Mouse (Mus musculus): ENCODE data around the gene Ldha. TPM values are rescaled to one million over a fixed set of nuclear protein-coding genes. Genes with fewer than 3 reads are reported as not detected.
A peak's percentile ranks its signal among the peaks of the same experiment; 100 is the strongest.

Ldha gene
- polyA plus RNA-seq, 1 experiment from 2014 or later = 2,723 TPM

DNA sequence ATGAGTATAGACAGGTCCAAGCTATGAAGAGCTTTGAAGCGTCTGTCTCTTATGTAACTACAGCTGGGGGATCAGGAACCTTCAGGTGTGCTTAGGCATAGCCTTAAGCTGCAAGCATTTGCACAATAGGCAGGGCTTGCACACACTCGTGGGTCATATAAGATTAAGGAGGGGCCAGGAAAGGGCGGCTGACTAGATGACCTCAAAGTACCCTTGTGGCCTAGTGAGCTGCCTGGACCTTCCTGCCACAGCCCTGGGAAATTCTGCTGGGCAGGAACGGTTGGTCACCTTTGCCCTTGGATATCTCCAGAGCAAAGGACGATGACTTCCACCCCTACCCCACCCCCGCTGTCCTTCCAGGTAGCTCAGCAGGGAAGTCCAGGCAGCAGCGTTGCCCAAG lies 1.8 kb upstream of the Ldha start:
- H3K4me3 ChIP-seq = no peak overlapping the region
- H3K27me3 ChIP-seq (replicated peaks) = 0 out of 2 replicates have a peak, but pooled peaks cover 6% of the 10 kb centered on the region
- H3K36me3 ChIP-seq = no peaks in the 10 kb centered on the region
- no peak overlapping the region for H3K9ac ChIP-seq
- H3K27ac ChIP-seq (replicated peaks) = peak overlapping the region; percentile 85; the same call in 1 of the 2 replicates
- no peaks in the 10 kb centered on the region for H3K9me3 ChIP-seq
- H3K4me1 ChIP-seq = peaks cover 39% of the 10 kb centered on the region
- peak overlapping the region; percentile 48; the same call in 1 of the 2 replicates for H3K4me2 ChIP-seq
- WGBS = 27% methylated on average over 7 of the region's 7 CpGs
- ATAC-seq (ENCODE audit: extremely low read depth, insufficient number of reproducible peaks, low FRiP score, low TSS enrichment) = no peak

DNA sequence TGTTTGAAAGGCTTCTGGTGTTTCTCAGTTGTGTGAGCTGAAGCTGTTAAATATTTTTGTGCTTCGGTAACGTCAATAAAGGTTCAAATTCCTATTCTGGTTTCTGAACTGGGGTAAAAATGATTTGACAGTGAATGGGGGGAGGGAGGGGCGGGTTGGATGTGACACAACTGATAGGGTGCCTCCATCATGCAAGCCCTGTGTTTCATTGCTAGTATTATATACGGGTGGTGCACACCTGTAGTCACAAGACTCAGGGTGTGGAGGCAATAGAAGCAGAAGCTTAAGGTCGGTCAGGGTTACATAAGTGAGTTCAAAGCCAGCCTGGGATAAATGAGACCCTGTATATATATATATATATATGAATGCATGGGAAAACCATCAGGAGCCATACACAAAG lies 1.4 kb upstream of the Ldha start:
- Histone ChIP-seq H3K9me3 (no peaks in the 10 kb centered on the region), H3K9ac (no peak overlapping the region), H3K27ac (replicated peaks) (0 out of 2 replicates have a peak overlapping the region, but pooled peaks have one; percentile 85), H3K27me3 (replicated peaks) (0 out of 2 replicates have a peak, but pooled peaks cover 6% of the 10 kb centered on the region), H3K4me3 (no peak overlapping the region), H3K4me1 (peaks cover 43% of the 10 kb centered on the region), H3K36me3 (no peaks in the 10 kb centered on the region), H3K4me2 (no peak overlapping the region)
- 70% methylated on average over 5 of the region's 5 CpGs for WGBS
- no peak for ATAC-seq (ENCODE audit: extremely low read depth, insufficient number of reproducible peaks, low FRiP score, low TSS enrichment)

GRCm38 (mm10) chr7:46840326-46840725 lies 949 bp upstream of the Ldha start:
- Histone ChIP-seq H3K27me3 (replicated peaks) (0 out of 2 replicates have a peak, but pooled peaks cover 6% of the 10 kb centered on the region), H3K4me3 (no peak overlapping the region), H3K9me3 (no peaks in the 10 kb centered on the region), H3K4me1 (peaks cover 48% of the 10 kb centered on the region), H3K4me2 (no peak overlapping the region), H3K36me3 (no peaks in the 10 kb centered on the region), H3K27ac (replicated peaks) (no peak overlapping the region), H3K9ac (no peak overlapping the region)
- WGBS = 53% methylated on average over 4 of the region's 4 CpGs
- ATAC-seq (ENCODE audit: extremely low read depth, insufficient number of reproducible peaks, low FRiP score, low TSS enrichment) = no peak

DNA sequence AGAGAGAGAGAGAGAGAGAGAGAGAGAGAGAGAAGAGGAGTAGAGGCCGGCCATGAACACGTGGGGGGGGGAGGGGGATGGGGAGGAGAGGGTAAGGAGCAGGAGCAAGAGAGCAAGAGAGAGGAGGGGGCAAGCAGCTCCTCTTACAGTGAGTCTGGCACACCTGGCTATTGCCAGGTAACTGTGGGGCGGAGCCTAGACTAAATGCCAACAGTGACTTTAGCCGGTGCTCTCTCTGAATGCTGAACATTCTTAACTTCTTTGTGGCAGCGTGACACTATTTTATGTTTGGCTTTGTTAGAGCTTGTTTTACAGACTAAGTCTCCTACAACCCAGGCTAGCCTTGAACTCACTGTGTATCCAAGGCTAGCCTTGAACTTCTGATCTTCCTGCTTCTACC lies 1.0 kb downstream of the Ldha start:
- no peak overlapping the region for H3K4me2 ChIP-seq
- H3K9ac ChIP-seq = no peak overlapping the region
- 37% methylated on average over 5 of the region's 5 CpGs for WGBS
- no peak overlapping the region for H3K4me3 ChIP-seq
- ATAC-seq (ENCODE audit: extremely low read depth, insufficient number of reproducible peaks, low FRiP score, low TSS enrichment) = no peak
- no peak overlapping the region for H3K27ac ChIP-seq (replicated peaks)
- H3K27me3 ChIP-seq (replicated peaks) = 0 out of 2 replicates have a peak, but pooled peaks cover 6% of the 10 kb centered on the region
- H3K36me3 ChIP-seq = no peaks in the 10 kb centered on the region; the same call in 1 of the 2 replicates
- no peaks in the 10 kb centered on the region for H3K9me3 ChIP-seq
- peaks cover 54% of the 10 kb centered on the region for H3K4me1 ChIP-seq

- 78% methylated on average over 4 of the region's 4 CpGs for WGBS
- Histone ChIP-seq H3K4me2 (no peak overlapping the region), H3K4me1 (peaks cover 55% of the 10 kb centered on the region), H3K27me3 (replicated peaks) (0 out of 2 replicates have a peak, but pooled peaks cover 6% of the 10 kb centered on the region), H3K9ac (no peak overlapping the region), H3K9me3 (no peaks in the 10 kb centered on the region), H3K36me3 (peaks cover 12% of the 10 kb centered on the region), H3K4me3 (no peak overlapping the region), H3K27ac (replicated peaks) (no peak overlapping the region)
- ATAC-seq (ENCODE audit: extremely low read depth, insufficient number of reproducible peaks, low FRiP score, low TSS enrichment) = no peak
Measured at GRCm38 (mm10) chr7:46843576-46843975, 2.3 kb downstream of the Ldha start.

DNA sequence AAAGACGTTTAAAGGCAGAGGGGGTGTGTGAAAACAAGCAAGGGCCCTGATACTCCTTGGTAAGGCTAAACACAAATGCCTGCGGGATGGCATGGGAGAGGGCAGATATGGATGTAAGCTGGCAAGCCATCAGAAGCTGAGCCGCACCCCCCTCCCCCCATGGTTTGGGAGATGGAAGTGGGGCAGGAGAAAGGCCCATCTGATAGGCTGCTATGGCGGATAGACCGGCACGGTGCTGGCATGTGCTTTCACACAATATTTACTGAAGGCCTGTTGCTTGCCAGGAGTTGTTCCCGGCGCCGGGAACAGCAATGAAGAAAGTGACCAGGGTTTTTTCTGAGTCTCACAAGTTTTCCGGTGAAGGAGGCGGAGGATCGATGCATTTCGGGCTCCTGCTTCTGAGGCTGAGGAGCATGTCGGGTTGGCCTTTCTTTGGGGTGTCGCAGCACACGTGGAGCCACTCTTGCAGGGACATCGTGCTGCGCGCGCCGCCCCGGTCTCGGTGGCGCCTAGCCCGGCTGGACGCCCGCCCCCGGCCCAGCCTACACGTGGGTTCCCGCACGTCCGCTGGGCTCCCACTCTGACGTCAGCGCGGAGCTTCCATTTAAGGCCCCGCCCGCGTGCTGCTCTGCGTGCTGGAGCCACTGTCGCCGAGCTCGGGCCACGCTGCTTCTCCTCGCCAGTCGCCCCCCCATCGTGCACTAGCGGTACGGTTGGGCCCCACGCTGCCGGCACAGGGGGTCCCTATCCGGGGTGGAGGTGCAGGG lies 4.1 kb downstream of the Ldha start:
- H3K4me3 ChIP-seq = peak overlapping the region; percentile 88
- H3K27ac ChIP-seq (replicated peaks) = peak overlapping the region; percentile 99
- peaks cover 30% of the 10 kb centered on the region for H3K36me3 ChIP-seq
- H3K4me2 ChIP-seq = peak overlapping the region; percentile 91
- no peaks in the 10 kb centered on the region for H3K9me3 ChIP-seq
- ATAC-seq (ENCODE audit: extremely low read depth, insufficient number of reproducible peaks, low FRiP score, low TSS enrichment) = peak; percentile 88
- H3K4me1 ChIP-seq = peaks cover 49% of the 10 kb centered on the region
- WGBS = under 1% methylated on average over 51 of the region's 51 CpGs
- peak overlapping the region; percentile 98 for H3K9ac ChIP-seq
- 0 out of 2 replicates have a peak, but pooled peaks cover 6% of the 10 kb centered on the region for H3K27me3 ChIP-seq (replicated peaks)

GRCm38 (mm10) chr7:46845978-46846485 lies 4.8 kb downstream of the Ldha start:
- peak overlapping the region; percentile 98 for H3K9ac ChIP-seq
- 0% methylated on average over 36 of the region's 36 CpGs for WGBS

DNA sequence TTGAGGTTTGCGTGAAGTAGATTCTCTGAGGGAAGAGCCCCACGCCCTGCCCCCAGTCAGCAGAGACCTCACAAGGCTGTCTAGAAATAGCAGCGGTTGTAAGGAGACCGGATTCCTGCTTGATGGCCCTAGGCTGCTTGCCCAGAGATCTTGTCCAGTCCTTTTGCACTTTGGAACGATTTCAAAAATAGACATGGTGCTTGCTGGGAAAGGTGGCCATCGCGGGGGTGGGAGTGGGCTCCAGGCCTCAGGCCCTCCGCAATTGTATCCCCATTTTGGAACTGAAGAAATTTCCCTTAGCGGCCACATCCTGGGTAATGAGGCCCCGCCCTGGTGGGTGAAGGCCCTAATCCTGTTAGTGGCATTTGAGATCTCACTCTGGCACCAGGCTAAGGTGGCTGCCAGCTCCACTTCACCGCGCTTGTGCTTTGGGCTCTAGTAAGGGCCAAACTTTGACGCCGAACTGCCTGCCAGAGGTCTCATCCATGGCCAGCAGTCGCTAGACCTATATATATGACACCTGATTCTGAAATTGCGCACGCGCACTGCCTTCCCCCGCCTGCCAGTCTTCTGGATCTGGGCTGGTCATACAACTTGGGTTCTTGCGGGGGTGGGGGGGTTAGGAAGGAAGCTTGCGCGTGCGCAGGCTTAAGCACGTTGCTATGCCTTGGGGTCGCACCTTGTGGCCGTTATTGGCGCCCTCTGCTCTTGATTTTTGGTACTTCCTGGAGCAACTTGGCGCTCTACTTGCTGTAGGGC lies 5.4 kb downstream of the Ldha start:
- WGBS = 1% methylated on average over 28 of the region's 28 CpGs

More at GRCm38 (mm10) chr7:46845978-46846485, 4.8 kb downstream of the Ldha start:
- Histone ChIP-seq H3K4me3 (peak overlapping the region; percentile 88), H3K4me2 (peak overlapping the region; percentile 91), H3K9me3 (no peaks in the 10 kb centered on the region), H3K36me3 (peaks cover 37% of the 10 kb centered on the region), H3K27me3 (replicated peaks) (0 out of 2 replicates have a peak, but pooled peaks cover 6% of the 10 kb centered on the region), H3K4me1 (peaks cover 48% of the 10 kb centered on the region), H3K27ac (replicated peaks) (peak overlapping the region; percentile 99)
- no peak; the same call in 1 of the 2 replicates for ATAC-seq (ENCODE audit: extremely low read depth, insufficient number of reproducible peaks, low FRiP score, low TSS enrichment)

DNA sequence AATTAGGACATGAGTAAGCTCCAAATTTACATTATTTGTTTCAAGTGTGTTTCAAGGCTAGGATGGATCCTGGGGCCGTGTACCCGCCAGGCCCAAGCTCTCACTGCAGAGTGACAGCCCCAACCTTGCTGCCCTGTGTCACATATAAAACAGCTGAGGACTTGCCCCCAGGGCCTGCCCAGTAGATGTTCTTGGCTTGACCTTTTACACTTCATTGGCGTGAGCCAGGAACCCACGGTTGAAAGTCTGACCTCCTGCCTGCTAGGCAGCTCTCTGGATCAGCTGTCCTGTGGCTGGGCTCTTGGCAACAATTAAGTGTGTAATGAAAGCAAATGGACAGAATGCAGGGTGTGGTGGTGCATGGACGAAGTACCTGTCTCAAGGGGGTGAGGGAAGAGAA lies 8.0 kb downstream of the Ldha start:
- ATAC-seq (ENCODE audit: extremely low read depth, insufficient number of reproducible peaks, low FRiP score, low TSS enrichment) = no peak
- Histone ChIP-seq H3K36me3 (peaks cover 69% of the 10 kb centered on the region), H3K4me2 (no peak overlapping the region), H3K4me1 (peaks cover 41% of the 10 kb centered on the region), H3K4me3 (no peak overlapping the region), H3K9me3 (no peaks in the 10 kb centered on the region), H3K9ac (no peak overlapping the region), H3K27me3 (replicated peaks) (no peaks in the 10 kb centered on the region), H3K27ac (replicated peaks) (no peak overlapping the region)
- WGBS = 75% methylated on average over 5 of the region's 5 CpGs

More for the DNA sequence above, 5.4 kb downstream of the Ldha start:
- Histone ChIP-seq H3K4me1 (peaks cover 43% of the 10 kb centered on the region), H3K27me3 (replicated peaks) (0 out of 2 replicates have a peak, but pooled peaks cover 6% of the 10 kb centered on the region), H3K27ac (replicated peaks) (peak overlapping the region; percentile 99), H3K9me3 (no peaks in the 10 kb centered on the region), H3K9ac (peak overlapping the region; percentile 98), H3K4me2 (peak overlapping the region; percentile 91), H3K4me3 (peak overlapping the region; percentile 88), H3K36me3 (peaks cover 43% of the 10 kb centered on the region)
- ATAC-seq (ENCODE audit: extremely low read depth, insufficient number of reproducible peaks, low FRiP score, low TSS enrichment) = no peak

DNA sequence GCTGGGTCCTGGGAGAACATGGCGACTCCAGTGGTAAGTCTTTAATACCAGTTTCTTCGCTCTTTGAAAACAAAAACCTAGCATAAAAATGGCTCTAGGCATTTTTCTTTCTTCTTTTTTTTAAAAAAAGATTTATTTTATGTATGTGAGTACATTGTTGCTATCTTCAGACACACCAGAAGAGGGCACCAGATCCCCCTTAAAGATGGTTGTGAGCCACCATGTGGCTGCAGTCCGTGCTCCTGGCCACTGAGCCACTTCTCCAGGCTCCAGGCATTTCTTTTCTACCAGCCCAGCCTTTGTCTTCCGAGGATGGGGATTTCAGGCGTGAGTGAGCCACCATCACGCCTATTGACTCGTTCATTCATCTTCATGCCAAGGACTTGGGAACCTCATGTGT lies 9.8 kb downstream of the Ldha start:
- 76% methylated on average over 7 of the region's 7 CpGs for WGBS
- Histone ChIP-seq H3K9ac (no peak overlapping the region), H3K9me3 (no peaks in the 10 kb centered on the region), H3K4me3 (no peak overlapping the region), H3K27ac (replicated peaks) (no peak overlapping the region), H3K4me2 (no peak overlapping the region), H3K36me3 (peaks cover 87% of the 10 kb centered on the region), H3K4me1 (peaks cover 30% of the 10 kb centered on the region), H3K27me3 (replicated peaks) (no peaks in the 10 kb centered on the region)
- ATAC-seq (ENCODE audit: extremely low read depth, insufficient number of reproducible peaks, low FRiP score, low TSS enrichment) = no peak

- H3K4me1 ChIP-seq = peaks cover 21% of the 10 kb centered on the region
- H3K4me2 ChIP-seq = no peak overlapping the region
- H3K36me3 ChIP-seq = peaks cover 91% of the 10 kb centered on the region
- H3K9me3 ChIP-seq = no peaks in the 10 kb centered on the region
- H3K27ac ChIP-seq (replicated peaks) = no peak overlapping the region
- no peak for ATAC-seq (ENCODE audit: extremely low read depth, insufficient number of reproducible peaks, low FRiP score, low TSS enrichment)
- H3K27me3 ChIP-seq (replicated peaks) = no peaks in the 10 kb centered on the region
- no peak overlapping the region for H3K4me3 ChIP-seq
- 80% methylated on average over 1 of the region's 1 CpGs for WGBS
- H3K9ac ChIP-seq = no peak overlapping the region
Measured at GRCm38 (mm10) chr7:46852666-46853065, 11.4 kb downstream of the Ldha start.
